Mouse (Mus musculus) limb, embryonic 12.5 days (tissue): ENCODE measurements around the gene Dll3. TPM values are rescaled to one million over a fixed set of nuclear protein-coding genes. Genes with fewer than 3 reads are reported as not detected.

ENCODE experiments used
- ATAC-seq: fragments of 200-750 bp; cut with Nextera tagmentation; 2 replicates; pipeline ENCODE4 v1.8.0; 2017; ENCODE audit warnings: low read depth, moderate TSS enrichment; ENCODE audit not compliant: insufficient number of reproducible peaks, insufficient read depth, low FRiP score, low TSS enrichment
- H3K27ac ChIP-seq: fragments of 300-500 bp; sonication (generic); 2 replicates; pipeline ENCODE4 v1.5.1; 2016; ENCODE audit warnings: mild to moderate bottlenecking, moderate library complexity
- H3K27me3 ChIP-seq: fragments of 300-500 bp; sonication (generic); 2 replicates; pipeline ENCODE4 v1.6.1; 2016; ENCODE audit warnings: mild to moderate bottlenecking, moderate library complexity
- H3K36me3 ChIP-seq: fragments of 300-500 bp; sonication (generic); 2 replicates; pipeline ENCODE4 v1.6.1; 2016; ENCODE audit warnings: mild to moderate bottlenecking, moderate library complexity
- H3K4me1 ChIP-seq: fragments of 300-500 bp; sonication (generic); replicated peaks from 2 replicates; pipeline ENCODE4 v1.6.1; 2016
- H3K4me2 ChIP-seq: fragments of 300-500 bp; sonication (generic); 2 replicates; pipeline ENCODE4 v1.6.1; 2016; ENCODE audit warnings: mild to moderate bottlenecking, moderate library complexity
- H3K4me3 ChIP-seq: fragments of 300-500 bp; sonication (generic); replicated peaks from 2 replicates; pipeline ENCODE4 v1.5.1; 2016; ENCODE audit warnings: mild to moderate bottlenecking
- H3K9ac ChIP-seq: fragments of 300-500 bp; sonication (generic); replicated peaks from 2 replicates; pipeline ENCODE4 v1.6.1; 2016; ENCODE audit warnings: mild to moderate bottlenecking, moderate library complexity
- H3K9me3 ChIP-seq: fragments of 300-500 bp; sonication (generic); 2 replicates; pipeline ENCODE4 v1.6.1; 2016; ENCODE audit warnings: mild to moderate bottlenecking, moderate library complexity
- WGBS: fragments of 180-500 bp; shearing (Covaris S2); methylation state at CpG from one replicate; pipeline ENCODE4 v1.1.7; 2016; 5-methylcytosine and 5-hydroxymethylcytosine counted together
- polyA plus RNA-seq: library from polyadenylated mRNA; unstranded; fragments of >200 nt; fragmentation: Nextera tagmentation; extraction: Ambion mirVana; gene quantifications from 2 replicates; pipeline ENCODE4 v1.2.1, GENCODE M21; 2016

Dll3 gene
- 3.5 and 3.7 TPM in 2 replicates for polyA plus RNA-seq

DNA sequence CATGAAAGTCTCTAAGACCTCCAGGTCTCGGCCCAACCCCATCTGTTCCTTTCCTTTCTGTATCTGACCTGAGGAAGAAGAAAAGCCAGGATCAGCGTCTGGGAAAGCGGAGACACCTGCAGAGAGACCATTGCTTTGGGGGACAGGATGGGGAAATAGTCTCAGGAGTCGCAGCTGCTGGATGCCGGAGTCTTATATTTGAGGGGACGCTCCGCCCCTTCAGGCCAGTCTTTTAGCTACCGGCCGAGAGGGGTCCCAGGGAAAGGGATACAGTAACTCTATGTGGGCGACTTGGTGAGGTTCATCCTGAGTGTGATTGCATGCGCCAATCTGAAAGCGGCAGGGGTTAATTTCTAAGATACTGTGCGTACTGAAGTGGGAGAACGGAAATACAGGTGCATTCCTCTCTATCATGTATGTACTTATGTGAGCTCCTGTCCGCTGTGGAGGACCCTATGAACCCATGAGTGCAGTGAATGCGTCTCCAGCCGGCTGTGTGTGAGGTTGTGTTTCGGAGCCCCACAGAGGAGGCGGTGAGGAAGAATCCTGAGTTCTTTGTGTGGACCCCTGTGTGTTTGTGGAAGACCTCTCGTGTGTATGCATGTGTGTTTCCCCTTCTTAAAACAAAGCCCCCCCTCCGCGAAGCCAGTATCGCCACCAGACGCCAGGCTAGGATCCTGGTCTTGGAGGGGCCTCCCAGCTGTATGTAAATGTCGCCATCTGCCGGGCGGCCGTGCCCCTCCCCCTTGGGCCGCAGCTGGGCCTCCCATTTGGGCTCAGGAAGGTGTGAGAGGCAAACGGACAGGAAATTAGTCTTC, at the start of gene Dll3:
Gene Dll3, minus strand, starts transcription at position 623 of the 818 bp plus-strand sequence.
- Histone ChIP-seq H3K4me1 (peaks cover 26% of the 10 kb centered on the region), H3K27me3 (peaks cover 66% of the 10 kb centered on the region), H3K27ac (peak within 1 kb of the TSS; percentile 47; the same call in 1 of the 2 replicates), H3K4me2 (peak within 1 kb of the TSS; percentile 57), H3K9me3 (0 out of 2 replicates have a peak, but pooled peaks cover 3% of the 10 kb centered on the region), H3K36me3 (peaks cover 22% of the 10 kb centered on the region), H3K4me3 (peak within 1 kb of the TSS; percentile 33), H3K9ac (peak within 1 kb of the TSS; percentile 46)
- WGBS, result under 1% methylated on average over 30 of the region's 30 CpGs
- ATAC-seq, result peak; percentile 44; the same call in 1 of the 2 replicates

DNA sequence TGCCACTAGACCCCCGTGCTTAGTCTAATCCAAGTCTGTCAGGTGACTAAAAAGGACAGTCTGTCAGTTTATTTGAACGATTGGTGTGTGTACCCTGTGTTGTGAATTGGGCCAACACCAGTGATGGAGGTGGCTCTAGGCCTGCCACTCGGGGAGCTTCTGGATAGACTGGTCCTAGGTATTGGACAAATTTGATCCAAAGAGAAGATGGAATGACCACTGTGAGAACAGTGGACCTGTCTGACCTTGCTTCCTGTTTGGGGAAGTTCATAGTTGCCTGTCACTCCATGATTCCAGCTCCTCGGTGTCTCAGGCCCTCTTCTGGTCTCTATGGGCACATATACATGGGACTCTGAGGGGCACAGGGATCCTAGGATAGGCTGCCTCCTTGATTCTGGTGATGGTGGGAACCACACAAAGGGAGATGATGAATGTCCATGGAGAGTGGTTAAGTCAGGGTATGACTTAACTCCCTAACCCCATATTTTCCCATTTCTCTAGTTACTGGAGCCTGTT, 49.7 kb upstream of the Dll3 start:
- no peak overlapping the region for H3K27ac ChIP-seq
- 45% methylated on average over 4 of the region's 4 CpGs for WGBS
- peaks cover 40% of the 10 kb centered on the region for H3K36me3 ChIP-seq
- peak overlapping the region; percentile 89 for H3K4me2 ChIP-seq
- H3K4me1 ChIP-seq, result peaks cover 18% of the 10 kb centered on the region
- H3K27me3 ChIP-seq, result no peaks in the 10 kb centered on the region
- no peaks in the 10 kb centered on the region for H3K9me3 ChIP-seq
- H3K4me3 ChIP-seq, result peak overlapping the region; percentile 88
- peak overlapping the region; percentile 98 for H3K9ac ChIP-seq
- ATAC-seq, result no peak

DNA sequence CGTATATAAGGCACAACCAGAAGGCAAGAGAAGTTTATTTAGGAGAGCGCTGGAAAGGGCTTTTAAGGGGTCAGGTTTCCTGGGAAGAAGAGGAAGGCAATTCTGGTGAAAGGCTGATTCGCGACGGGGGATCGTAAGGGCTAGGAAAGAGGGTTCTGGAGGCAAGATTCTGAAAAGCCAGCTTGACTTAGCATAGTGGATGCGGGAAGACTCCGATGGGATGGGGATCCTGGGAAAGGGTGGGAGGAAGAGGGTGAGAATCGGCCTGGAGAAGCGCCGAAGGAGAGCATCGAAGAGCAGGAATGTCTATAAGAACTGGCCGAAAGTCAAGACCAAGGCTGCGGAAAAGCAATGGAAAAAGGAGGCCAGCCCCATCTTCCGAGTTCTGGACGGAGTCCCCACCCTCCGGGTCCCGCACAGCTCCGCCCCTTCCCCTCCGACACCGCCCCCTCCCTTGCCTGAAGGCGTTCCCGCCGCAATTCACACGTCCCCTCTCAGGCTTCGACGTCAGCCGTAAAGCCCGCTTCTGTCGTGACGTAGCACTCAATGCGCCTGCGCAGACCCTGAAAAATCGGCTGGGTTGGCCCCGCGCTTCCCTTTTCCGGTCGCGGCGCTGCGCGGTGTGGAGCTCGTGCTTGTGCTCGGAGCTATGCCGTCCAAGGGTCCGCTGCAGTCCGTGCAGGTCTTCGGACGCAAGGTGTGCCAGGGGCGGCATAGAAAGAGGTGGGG, 48.3 kb upstream of the Dll3 start, which contains the start of gene Rps16:
Gene Rps16, plus strand, starts transcription at position 498 of the 729 bp plus-strand sequence.
- Histone ChIP-seq H3K4me3 (peak within 1 kb of the TSS; percentile 88), H3K36me3 (peaks cover 39% of the 10 kb centered on the region), H3K4me1 (peaks cover 16% of the 10 kb centered on the region), H3K9ac (peak within 1 kb of the TSS; percentile 98), H3K9me3 (no peaks in the 10 kb centered on the region), H3K27ac (peak within 1 kb of the TSS; percentile 96), H3K27me3 (no peaks in the 10 kb centered on the region), H3K4me2 (peak within 1 kb of the TSS; percentile 89)
- WGBS, result under 1% methylated on average over 47 of the region's 50 CpGs
- ATAC-seq, result peak; percentile 90

DNA sequence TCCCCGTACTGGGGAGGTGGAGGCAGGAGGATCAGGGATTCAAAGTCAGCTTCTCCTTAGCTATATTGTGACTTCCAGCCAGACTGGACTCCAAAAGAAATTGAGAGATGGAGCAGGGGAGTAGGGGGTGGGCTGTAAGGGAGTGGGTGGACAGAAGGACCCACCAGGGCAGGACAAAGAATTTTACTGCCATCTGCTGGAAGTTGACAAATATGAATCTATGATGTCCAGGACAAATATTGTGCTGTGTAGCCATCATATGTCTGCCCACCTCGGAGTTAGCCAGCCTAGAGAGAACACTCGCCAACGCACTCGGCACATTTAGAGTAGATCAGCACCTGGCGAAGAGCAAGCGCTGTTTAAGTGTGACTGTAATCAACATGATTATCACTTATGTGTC, 46.6 kb upstream of the Dll3 start:
- Histone ChIP-seq H3K27me3 (no peaks in the 10 kb centered on the region), H3K36me3 (peaks cover 22% of the 10 kb centered on the region), H3K27ac (no peak overlapping the region), H3K4me1 (peaks cover 16% of the 10 kb centered on the region), H3K9me3 (no peaks in the 10 kb centered on the region), H3K4me3 (no peak overlapping the region), H3K9ac (no peak overlapping the region), H3K4me2 (no peak overlapping the region)
- WGBS, result 84% methylated on average over 7 of the region's 7 CpGs
- no peak for ATAC-seq

DNA sequence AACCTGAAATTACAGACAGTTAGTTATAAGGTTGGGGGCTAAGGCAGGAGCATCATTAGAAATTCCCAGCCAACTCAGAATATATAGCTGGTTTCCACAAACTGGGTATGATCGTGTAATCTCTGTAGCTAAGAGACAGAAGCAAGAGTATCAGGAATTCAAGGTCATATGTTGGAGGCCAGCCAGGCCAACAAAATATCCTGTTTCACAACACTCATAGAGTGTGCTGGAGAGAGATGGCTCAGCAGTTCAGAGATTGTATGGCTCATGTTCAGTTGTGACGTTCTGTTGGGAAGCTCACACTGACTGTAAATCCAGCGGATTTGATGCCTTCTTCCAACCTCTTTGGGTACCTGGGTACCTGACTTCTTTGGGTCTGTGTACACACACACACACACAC, 45.7 kb upstream of the Dll3 start:
- no peak overlapping the region for H3K4me2 ChIP-seq
- H3K4me3 ChIP-seq, result no peak overlapping the region
- H3K27ac ChIP-seq, result no peak overlapping the region
- peaks cover 16% of the 10 kb centered on the region for H3K4me1 ChIP-seq
- 85% methylated on average over 3 of the region's 3 CpGs for WGBS
- H3K9ac ChIP-seq, result no peak overlapping the region
- H3K27me3 ChIP-seq, result no peaks in the 10 kb centered on the region
- peaks cover 13% of the 10 kb centered on the region for H3K36me3 ChIP-seq
- ATAC-seq, result no peak
- H3K9me3 ChIP-seq, result no peaks in the 10 kb centered on the region

DNA sequence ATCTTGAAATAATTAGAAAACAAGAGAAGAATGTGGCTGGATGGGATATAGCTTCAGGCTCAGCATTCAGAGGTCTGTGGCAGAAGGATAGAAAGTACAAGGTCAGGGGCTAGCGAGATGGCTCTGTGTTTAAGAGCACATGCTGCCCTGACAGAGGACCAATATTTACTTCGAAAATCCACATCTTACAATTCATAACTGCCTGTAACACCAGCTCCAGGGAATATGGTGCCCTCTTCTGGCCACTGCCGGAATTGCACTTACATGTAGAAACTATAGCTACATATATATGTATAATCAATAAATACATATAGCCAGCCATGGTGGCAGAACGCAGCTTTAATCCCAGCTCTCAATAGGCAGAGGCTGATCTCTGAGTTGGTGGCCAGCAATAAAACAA, 42.6 kb upstream of the Dll3 start:
- WGBS, result 9% methylated on average over 4 of the region's 4 CpGs
- H3K27me3 ChIP-seq, result no peaks in the 10 kb centered on the region
- no peak for ATAC-seq

DNA sequence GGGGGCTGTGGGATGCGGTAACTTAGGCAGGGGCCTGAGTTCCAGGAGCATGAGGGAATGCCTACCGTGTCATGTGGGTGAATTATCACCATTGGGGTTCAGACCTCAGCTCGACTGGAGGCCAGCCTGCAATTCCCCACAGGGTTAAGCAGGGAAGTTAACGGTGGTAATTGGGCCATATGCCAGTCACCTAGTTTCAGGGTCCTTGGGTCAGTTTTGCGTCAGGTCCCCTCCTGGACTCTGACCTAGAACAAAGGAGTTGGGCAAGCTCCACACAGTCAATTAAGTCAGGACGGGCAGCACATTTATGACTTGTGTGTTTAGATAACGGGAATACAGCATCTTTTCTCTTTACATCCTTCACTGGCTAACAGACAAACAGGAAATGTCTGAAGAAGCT, 39.3 kb upstream of the Dll3 start:
- ATAC-seq, result no peak
- Histone ChIP-seq H3K4me3 (no peak overlapping the region), H3K4me2 (0 out of 2 replicates have a peak overlapping the region, but pooled peaks have one; percentile 5), H3K27me3 (no peaks in the 10 kb centered on the region), H3K27ac (peak overlapping the region; percentile 56), H3K36me3 (no peaks in the 10 kb centered on the region), H3K4me1 (peaks cover 29% of the 10 kb centered on the region), H3K9me3 (no peaks in the 10 kb centered on the region), H3K9ac (no peak overlapping the region)
- 26% methylated on average over 7 of the region's 7 CpGs for WGBS

More for the DNA sequence above, 42.6 kb upstream of the Dll3 start:
- Histone ChIP-seq H3K4me1 (peaks cover 21% of the 10 kb centered on the region), H3K9ac (no peak overlapping the region), H3K4me3 (no peak overlapping the region), H3K4me2 (no peak overlapping the region), H3K36me3 (no peaks in the 10 kb centered on the region), H3K27ac (no peak overlapping the region), H3K9me3 (no peaks in the 10 kb centered on the region)

DNA sequence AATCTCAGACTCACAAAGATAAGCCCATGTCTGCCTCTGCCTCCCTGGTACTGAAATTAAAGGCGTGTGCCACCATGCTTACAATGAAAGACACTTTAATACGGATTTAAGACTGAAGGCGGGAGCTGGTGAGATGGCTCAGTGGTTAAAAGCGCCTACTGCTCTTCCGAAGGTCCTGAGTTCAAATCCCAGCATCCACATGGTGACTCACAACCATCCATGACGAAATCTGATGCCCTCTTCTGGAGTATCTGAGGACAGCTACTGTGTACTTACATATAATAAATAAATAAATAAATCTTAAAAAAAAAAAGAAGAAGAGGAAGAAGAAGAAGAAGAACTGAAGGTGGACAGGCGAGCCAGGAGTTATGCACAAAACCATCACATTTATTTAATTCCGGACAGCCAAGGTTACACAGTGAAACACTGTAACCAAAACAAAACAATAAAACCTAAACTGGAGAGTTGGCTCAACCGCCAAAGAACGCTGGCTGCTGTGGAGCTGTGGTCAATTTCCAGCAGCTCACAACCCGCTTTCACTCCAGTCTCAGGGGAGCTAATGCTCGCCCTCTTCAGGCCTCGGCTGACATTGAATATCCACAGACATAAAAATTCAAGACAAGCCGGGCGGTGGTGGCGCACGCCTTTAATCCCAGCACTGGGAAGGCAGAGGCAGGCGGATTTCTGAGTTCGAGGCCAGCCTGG, 37.3 kb upstream of the Dll3 start:
- peak overlapping the region; percentile 91 for H3K27ac ChIP-seq
- no peaks in the 10 kb centered on the region for H3K9me3 ChIP-seq
- peak overlapping the region; percentile 58 for H3K9ac ChIP-seq
- WGBS, result 83% methylated on average over 19 of the region's 19 CpGs
- H3K4me1 ChIP-seq, result peaks cover 29% of the 10 kb centered on the region
- peak overlapping the region; percentile 78 for H3K4me2 ChIP-seq
- peaks cover 15% of the 10 kb centered on the region for H3K36me3 ChIP-seq
- peak overlapping the region; percentile 92 for H3K4me3 ChIP-seq
- ATAC-seq, result no peak
- H3K27me3 ChIP-seq, result no peaks in the 10 kb centered on the region

DNA sequence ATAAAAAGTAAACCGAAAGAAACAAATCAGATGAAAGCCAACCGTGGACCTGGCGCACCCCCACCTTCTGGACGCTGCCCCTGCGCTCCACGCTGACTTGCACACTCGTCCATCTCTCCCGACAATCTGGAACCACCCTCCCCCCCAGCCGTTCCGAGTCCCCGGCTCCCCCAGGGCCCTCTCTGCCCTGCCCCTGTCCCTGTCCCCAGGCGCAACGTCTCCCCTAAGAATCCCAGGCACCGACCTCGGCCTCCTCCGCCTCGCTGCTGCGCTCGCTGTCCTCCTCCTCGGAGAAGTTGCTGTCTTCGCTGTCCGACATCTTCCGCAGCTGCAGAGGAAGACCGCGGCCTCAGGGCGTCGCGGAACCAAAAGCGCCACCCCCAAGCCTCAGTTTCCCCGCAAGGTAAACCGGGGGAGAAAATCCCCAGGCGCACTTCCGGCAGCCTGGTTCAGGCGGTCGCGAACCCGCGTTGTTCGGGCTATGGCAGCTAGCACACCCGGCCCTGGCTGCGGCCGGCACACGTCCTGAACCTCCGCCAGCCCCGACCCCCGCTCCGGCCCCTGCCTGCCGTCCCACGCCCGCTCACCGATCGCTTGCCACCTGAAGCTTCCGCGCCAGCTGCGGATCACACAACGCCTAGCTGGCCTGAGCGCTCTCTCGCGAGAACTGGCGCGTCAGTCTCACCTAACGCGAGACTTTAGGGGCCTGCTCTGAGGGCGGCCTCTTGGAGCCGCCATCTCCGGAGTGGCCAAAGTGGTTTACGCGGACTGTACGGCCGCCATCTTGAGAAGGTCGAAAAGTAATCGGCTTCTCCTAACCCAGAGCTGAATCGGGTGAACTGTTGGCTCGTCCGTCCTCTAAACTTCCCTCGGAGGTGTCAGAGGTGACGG, 36.3 kb upstream of the Dll3 start, which contains the start of gene Supt5:
Gene Supt5, minus strand, starts transcription at position 639 of the 891 bp plus-strand sequence.
- peak within 1 kb of the TSS; percentile 96 for H3K9ac ChIP-seq
- H3K4me1 ChIP-seq, result peaks cover 29% of the 10 kb centered on the region
- peak within 1 kb of the TSS; percentile 91 for H3K27ac ChIP-seq
- peaks cover 21% of the 10 kb centered on the region for H3K36me3 ChIP-seq
- ATAC-seq, result peak; percentile 95
- H3K4me3 ChIP-seq, result peak within 1 kb of the TSS; percentile 92
- H3K4me2 ChIP-seq, result peak within 1 kb of the TSS; percentile 78
- no peaks in the 10 kb centered on the region for H3K27me3 ChIP-seq
- no peaks in the 10 kb centered on the region for H3K9me3 ChIP-seq
- under 1% methylated on average over 77 of the region's 77 CpGs for WGBS

DNA sequence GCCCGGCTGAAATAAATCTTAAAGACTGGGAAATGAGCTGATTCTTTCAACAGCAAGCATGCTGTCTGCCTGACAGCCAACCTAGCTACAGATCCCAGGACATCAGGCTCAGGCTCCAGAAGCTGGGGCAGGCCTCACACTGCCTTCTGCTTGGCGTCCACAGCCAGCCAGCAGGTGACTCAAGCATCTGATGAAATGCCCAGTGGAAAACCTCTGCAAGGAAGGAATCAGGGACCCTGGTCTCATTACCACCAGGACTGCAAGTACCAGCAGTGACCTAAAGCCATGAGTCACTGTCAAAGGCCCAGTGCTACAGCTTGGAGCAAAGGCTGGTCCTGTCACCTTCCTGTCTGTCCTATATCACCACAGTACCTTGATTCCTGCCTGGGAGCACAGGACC, 33.4 kb upstream of the Dll3 start:
- H3K4me2 ChIP-seq, result no peak overlapping the region
- H3K9ac ChIP-seq, result no peak overlapping the region
- H3K27me3 ChIP-seq, result no peaks in the 10 kb centered on the region
- H3K27ac ChIP-seq, result no peak overlapping the region
- H3K36me3 ChIP-seq, result peaks cover 47% of the 10 kb centered on the region
- H3K4me1 ChIP-seq, result peaks cover 13% of the 10 kb centered on the region
- 90% methylated on average over 2 of the region's 2 CpGs for WGBS
- ATAC-seq, result no peak
- H3K9me3 ChIP-seq, result no peaks in the 10 kb centered on the region
- H3K4me3 ChIP-seq, result no peak overlapping the region
